Comparison of ENCODE assay signal across 8 mouse cellular contexts in the genomic region with DNA sequence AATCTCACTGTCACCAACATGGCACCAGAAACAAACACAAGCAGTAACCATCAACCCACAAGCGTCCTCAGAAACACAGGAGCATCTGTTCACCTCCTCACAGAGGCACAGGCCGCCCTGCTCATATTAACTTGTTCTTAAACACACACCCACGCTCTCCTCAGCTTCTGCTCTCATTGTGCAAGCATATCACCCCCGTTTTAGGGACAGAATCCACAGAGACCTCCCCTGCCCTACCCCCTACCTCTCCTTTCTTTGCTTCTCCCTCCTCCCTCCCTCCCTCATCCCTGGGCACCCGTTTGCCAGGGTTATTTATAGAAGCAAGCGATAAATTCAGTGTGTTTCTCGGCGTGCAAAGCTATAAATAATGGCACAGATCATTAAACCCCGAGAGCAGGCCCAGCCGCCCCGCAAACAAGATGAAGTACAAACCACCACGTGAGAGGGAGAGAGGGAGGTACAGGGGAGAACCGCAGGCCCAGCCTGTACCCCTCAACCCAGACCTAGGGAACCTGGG. TPM values are rescaled to one million over a fixed set of nuclear protein-coding genes. Genes with fewer than 3 reads are reported as not detected.
DNase-seq lines count a peak whose midpoint lies in the region; ATAC-seq and TF ChIP-seq lines count a peak whose summit lies in the region.

No protein-coding gene starts in this region.

- H3ac ChIP-seq in myocyte (ENCODE audit: control insufficient read depth, insufficient read length): no peak overlapping the region

- no peak overlapping the region for H3K27ac ChIP-seq in embryonic facial prominence, embryonic 13.5 days
- no peak overlapping the region for H3K27ac ChIP-seq in embryonic facial prominence, embryonic 10.5 days (replicated peaks)

- no peak overlapping the region for H3K4me3 ChIP-seq in embryonic facial prominence, embryonic 13.5 days
- H3K4me3 ChIP-seq in embryonic facial prominence, embryonic 10.5 days: no peak overlapping the region
- no peak overlapping the region for H3K4me3 ChIP-seq in myocyte

- no peak overlapping the region for H3K4me2 ChIP-seq in embryonic facial prominence, embryonic 13.5 days
- peak overlapping the region; percentile 36 for H3K4me2 ChIP-seq in myocyte (ENCODE audit: low read depth)

- no peaks in the 10 kb centered on the region for H3K36me3 ChIP-seq in embryonic facial prominence, embryonic 13.5 days
- H3K36me3 ChIP-seq in embryonic facial prominence, embryonic 10.5 days (replicated peaks): no peaks in the 10 kb centered on the region
- no peaks in the 10 kb centered on the region for H3K36me3 ChIP-seq in myocyte (ENCODE audit: control insufficient read depth, insufficient read depth)

- H3K4me1 ChIP-seq in embryonic facial prominence, embryonic 13.5 days: peaks cover 13% of the 10 kb centered on the region
- H3K4me1 ChIP-seq in embryonic facial prominence, embryonic 10.5 days: peaks cover 23% of the 10 kb centered on the region

- no peaks in the 10 kb centered on the region; the same call in 1 of the 2 replicates for H3K9me3 ChIP-seq in embryonic facial prominence, embryonic 13.5 days
- no peaks in the 10 kb centered on the region; the same call in 1 of the 2 replicates for H3K9me3 ChIP-seq in embryonic facial prominence, embryonic 10.5 days

- DNase-seq in embryonic facial prominence, embryonic 10.5 days (ENCODE audit: low spot score): no peak
- DNase-seq in heart, adult 9 months (ENCODE audit: low spot score in 2 of 2): peak; percentile 23 to 30
- DNase-seq in layer of hippocampus, adult 11-12 months (ENCODE audit: low spot score): peak; percentile 74
- DNase-seq in spleen, adult 12 weeks (ENCODE audit: low spot score): no peak
- DNase-seq in ovary, postnatal 10 days (ENCODE audit: low spot score): no peak
- no peak for DNase-seq in gastrocnemius, postnatal 10 days

- H3K27me3 ChIP-seq in embryonic facial prominence, embryonic 13.5 days: peaks cover 92% of the 10 kb centered on the region
- H3K27me3 ChIP-seq in embryonic facial prominence, embryonic 10.5 days (replicated peaks; ENCODE audit: low read depth, poor library complexity, severe bottlenecking): peaks cover 98% of the 10 kb centered on the region
- H3K27me3 ChIP-seq in myocyte (ENCODE audit: control insufficient read depth, insufficient read depth, insufficient read length): no peaks in the 10 kb centered on the region

- no peak for TF ChIP-seq POLR2A in myocyte (IDR thresholded peaks at IDR 0.05; ENCODE audit: insufficient read length, low read depth)

- H3K79me2 ChIP-seq in myocyte (ENCODE audit: control insufficient read depth, insufficient read depth): no peaks in the 10 kb centered on the region

- 0 out of 2 replicates have a peak overlapping the region, but pooled peaks have one; percentile 17 for H3K9ac ChIP-seq in embryonic facial prominence, embryonic 13.5 days

- no peak for ATAC-seq in embryonic facial prominence, embryonic 13.5 days (ENCODE audit: insufficient number of reproducible peaks, insufficient read depth, low FRiP score, low TSS enrichment, low read depth)

- WGBS in embryonic facial prominence, embryonic 13.5 days: 32% methylated on average over 13 of the region's 13 CpGs
- 51% methylated on average over 13 of the region's 13 CpGs for WGBS in embryonic facial prominence, embryonic 10.5 days

TF ChIP-seq in myocyte, 11 proteins besides CTCF, POLR2A, EP300 and RAD21:
- no peak for TF ChIP-seq SRF (IDR thresholded peaks at IDR 0.05; ENCODE audit: control insufficient read depth, insufficient read length, low read depth)
- 0 out of 2 replicates have a peak, but pooled peaks have one; percentile 24 for TF ChIP-seq CEBPB (IDR thresholded peaks at IDR 0.05; ENCODE audit: insufficient read depth, poor library complexity, severe bottlenecking)

RNA-seq across cellular contexts. Expression of gene Smug1, which starts 31.4 kb away (rescaled TPM):
- polyA plus RNA-seq in embryonic facial prominence, embryonic 13.5 days (2015; fragmentation: Nextera tagmentation; extraction: Ambion mirVana): 16.1 and 16.4 TPM in 2 replicates
- 15.7 and 19.6 TPM in 2 replicates for polyA plus RNA-seq in embryonic facial prominence, embryonic 10.5 days (2016; fragmentation: Nextera tagmentation; extraction: Ambion mirVana)
- polyA plus RNA-seq in myocyte (2012; fragmentation: generic; extraction: Trizol): 18.6 TPM
- total RNA-seq in gastrocnemius, postnatal 10 days (2021): 10 to 100 TPM; 10.5 to 12.2 TPM

Comparison
In these comparisons a context has a peak if more than half of its experiments do, and no peak if none do; other contexts are left out.
1. DNase-seq: peak in heart, adult 9 months (2 of 2) and layer of hippocampus, adult 11-12 months (single experiment); none in embryonic facial prominence, embryonic 10.5 days (single experiment), spleen, adult 12 weeks (single experiment), ovary, postnatal 10 days (single experiment) and gastrocnemius, postnatal 10 days (single experiment).